Mouse (Mus musculus) limb, embryonic 10.5 days (tissue): ENCODE measurements around the gene Gnmt. TPM values are rescaled to one million over a fixed set of nuclear protein-coding genes. Genes with fewer than 3 reads are reported as not detected.
A peak's percentile ranks its signal among the peaks of the same experiment; 100 is the strongest.

ENCODE experiments used
- DNase-seq: peaks from one replicate; pipeline ENCODE4 v3.0.0-alpha.2; 2017; ENCODE audit warnings: low spot score
- H3K27ac ChIP-seq: fragments of 300-500 bp; sonication (generic); 2 replicates; pipeline ENCODE4 v1.5.1; 2016; ENCODE audit warnings: mild to moderate bottlenecking
- H3K27me3 ChIP-seq: fragments of 300-500 bp; sonication (generic); 2 replicates; pipeline ENCODE4 v1.6.1; 2016; ENCODE audit warnings: low read depth, mild to moderate bottlenecking; ENCODE audit not compliant: poor library complexity, severe bottlenecking
- H3K36me3 ChIP-seq: fragments of 300-500 bp; sonication (generic); 2 replicates; pipeline ENCODE4 v1.6.1; 2016; ENCODE audit warnings: mild to moderate bottlenecking, moderate library complexity
- H3K4me1 ChIP-seq: fragments of 300-500 bp; sonication (generic); 2 replicates; pipeline ENCODE4 v1.6.1; 2016
- H3K4me3 ChIP-seq: fragments of 300-500 bp; sonication (generic); 2 replicates; pipeline ENCODE4 v1.5.1; 2016; ENCODE audit warnings: mild to moderate bottlenecking, moderate library complexity
- H3K9me3 ChIP-seq: fragments of 300-500 bp; sonication (generic); replicated peaks from 2 replicates; pipeline ENCODE4 v1.6.1; 2016; ENCODE audit warnings: mild to moderate bottlenecking
- WGBS: fragments of 180-500 bp; shearing (Covaris S2); methylation state at CpG from one replicate; pipeline ENCODE4 v1.1.7; 2016; 5-methylcytosine and 5-hydroxymethylcytosine counted together
- polyA plus RNA-seq: library from polyadenylated mRNA; unstranded; fragments of >200 nt; fragmentation: Nextera tagmentation; extraction: Ambion mirVana; gene quantifications from 2 replicates; pipeline ENCODE4 v1.2.1, GENCODE M21; 2016

Gene Gnmt
- polyA plus RNA-seq, 1 experiment from 2014 or later, result 0.83 TPM

DNA sequence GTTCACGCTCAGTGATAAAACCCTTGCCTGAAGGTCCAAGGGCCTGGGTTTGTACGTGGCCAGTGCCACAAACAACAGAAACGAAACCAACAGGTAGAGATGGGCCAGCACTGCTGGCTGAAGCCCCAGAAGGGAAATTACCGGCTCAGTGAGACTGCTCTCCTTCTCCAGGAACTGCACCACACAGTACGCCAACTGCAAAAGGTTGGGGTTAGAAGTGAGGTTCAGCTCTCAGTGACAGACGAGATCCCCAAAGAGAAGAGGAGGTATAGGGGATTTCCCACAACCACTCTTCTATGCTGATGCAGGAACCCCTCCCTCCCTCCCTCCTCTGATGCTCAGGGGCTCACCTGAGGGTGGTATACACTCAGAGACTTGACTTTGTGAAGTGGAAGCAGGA, 43.1 kb downstream of the Gnmt start:
- Histone ChIP-seq H3K4me3 (no peak overlapping the region), H3K36me3 (peaks cover 78% of the 10 kb centered on the region), H3K27me3 (no peaks in the 10 kb centered on the region), H3K4me1 (peaks cover 14% of the 10 kb centered on the region), H3K9me3 (no peaks in the 10 kb centered on the region), H3K27ac (no peak overlapping the region)
- 92% methylated on average over 6 of the region's 6 CpGs for WGBS
- DNase-seq, result no peak

GRCm38 (mm10) chr17:46682654-46683389, 46.1 kb downstream of the Gnmt start:
- no peaks in the 10 kb centered on the region for H3K27me3 ChIP-seq

DNA sequence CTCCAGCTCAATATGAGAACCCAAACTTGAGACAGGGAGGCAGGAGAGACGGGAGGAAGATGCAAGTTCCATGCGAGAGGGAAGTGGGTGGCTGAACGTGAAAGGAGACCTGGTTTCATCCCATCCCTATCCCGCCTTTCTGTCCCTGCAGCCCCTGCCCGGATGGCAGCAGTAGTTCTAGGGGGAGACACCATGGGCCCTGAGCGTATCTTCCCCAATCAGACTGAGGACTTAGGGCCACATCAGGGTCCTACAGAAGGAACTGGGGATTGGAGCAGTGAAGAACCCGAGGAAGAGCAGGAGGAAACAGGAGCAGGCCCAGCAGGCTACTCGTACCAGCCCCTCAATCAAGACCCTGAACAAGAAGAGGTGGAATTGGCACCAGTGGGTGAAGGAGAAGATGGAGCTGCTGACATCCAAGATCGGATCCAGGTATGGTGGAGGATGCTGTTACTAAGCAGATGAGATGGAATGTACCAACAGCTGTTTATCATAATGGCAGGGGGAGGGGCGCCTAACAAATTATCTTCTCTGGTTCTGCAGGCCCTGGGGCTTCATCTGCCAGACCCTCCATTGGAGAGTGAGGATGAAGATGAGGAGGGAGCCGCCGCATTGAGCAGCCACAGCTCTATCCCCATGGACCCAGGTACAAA, 47.4 kb downstream of the Gnmt start:
- Histone ChIP-seq H3K4me3 (peak overlapping the region; percentile 92), H3K4me1 (peaks cover 39% of the 10 kb centered on the region), H3K27ac (peak overlapping the region; percentile 92), H3K36me3 (peaks cover 65% of the 10 kb centered on the region), H3K9me3 (no peaks in the 10 kb centered on the region), H3K27me3 (no peaks in the 10 kb centered on the region)
- WGBS, result 29% methylated on average over 12 of the region's 12 CpGs
- peak; percentile 41 for DNase-seq

More at GRCm38 (mm10) chr17:46682654-46683389, 46.1 kb downstream of the Gnmt start:
- Histone ChIP-seq H3K27ac (no peak overlapping the region), H3K4me1 (peaks cover 38% of the 10 kb centered on the region), H3K4me3 (no peak overlapping the region), H3K36me3 (peaks cover 65% of the 10 kb centered on the region), H3K9me3 (no peaks in the 10 kb centered on the region)
- no peak for DNase-seq
- WGBS, result 86% methylated on average over 16 of the region's 16 CpGs

DNA sequence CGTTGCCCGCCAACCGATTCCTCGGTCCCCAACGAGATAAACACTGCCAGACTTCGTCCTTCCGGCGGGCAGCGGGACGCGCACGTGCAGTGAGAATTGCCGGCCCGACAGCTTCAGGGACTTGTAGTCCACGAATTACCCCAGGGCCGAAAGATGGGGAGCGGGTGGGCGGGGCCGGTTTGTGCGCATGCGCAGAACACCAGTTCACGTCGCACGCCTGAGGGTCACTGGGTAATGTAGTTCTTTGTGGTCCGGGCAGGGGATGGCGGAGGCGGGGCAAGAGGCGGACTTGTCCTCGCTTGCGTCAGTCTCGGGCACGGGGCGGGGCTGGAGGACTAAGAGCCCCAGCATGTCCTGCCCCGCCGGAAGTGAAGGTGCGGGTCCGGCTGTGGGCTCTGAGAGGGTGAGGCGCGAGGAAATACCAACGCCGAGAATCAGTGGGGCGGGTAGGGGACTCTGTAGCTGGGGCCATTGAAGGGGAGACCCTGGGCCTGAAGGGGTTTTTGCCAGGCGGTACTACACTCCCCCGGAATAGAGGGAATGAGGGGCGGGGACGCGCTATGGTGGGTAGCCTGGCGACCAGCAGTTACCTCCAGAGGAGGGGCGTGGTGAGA, 48.1 kb downstream of the Gnmt start, which contains the start of gene Klhdc3:
Klhdc3 (minus strand) TSS at position 155 of the 614 bp plus-strand sequence.
- H3K4me3 ChIP-seq, result peak within 1 kb of the TSS; percentile 92
- peaks cover 39% of the 10 kb centered on the region for H3K4me1 ChIP-seq
- no peaks in the 10 kb centered on the region for H3K27me3 ChIP-seq
- H3K27ac ChIP-seq, result peak within 1 kb of the TSS; percentile 92
- DNase-seq, result peak; percentile 100
- no peaks in the 10 kb centered on the region for H3K9me3 ChIP-seq
- under 1% methylated on average over 49 of the region's 49 CpGs for WGBS
- H3K36me3 ChIP-seq, result peaks cover 65% of the 10 kb centered on the region

GRCm38 (mm10) chr17:46679843-46680759, 48.9 kb downstream of the Gnmt start:
- Histone ChIP-seq H3K27me3 (no peaks in the 10 kb centered on the region), H3K36me3 (peaks cover 65% of the 10 kb centered on the region), H3K4me1 (peaks cover 44% of the 10 kb centered on the region), H3K9me3 (no peaks in the 10 kb centered on the region), H3K4me3 (peak overlapping the region; percentile 92), H3K27ac (peak overlapping the region; percentile 92)
- DNase-seq, result peak; percentile 80
- 1% methylated on average over 34 of the region's 34 CpGs for WGBS

DNA sequence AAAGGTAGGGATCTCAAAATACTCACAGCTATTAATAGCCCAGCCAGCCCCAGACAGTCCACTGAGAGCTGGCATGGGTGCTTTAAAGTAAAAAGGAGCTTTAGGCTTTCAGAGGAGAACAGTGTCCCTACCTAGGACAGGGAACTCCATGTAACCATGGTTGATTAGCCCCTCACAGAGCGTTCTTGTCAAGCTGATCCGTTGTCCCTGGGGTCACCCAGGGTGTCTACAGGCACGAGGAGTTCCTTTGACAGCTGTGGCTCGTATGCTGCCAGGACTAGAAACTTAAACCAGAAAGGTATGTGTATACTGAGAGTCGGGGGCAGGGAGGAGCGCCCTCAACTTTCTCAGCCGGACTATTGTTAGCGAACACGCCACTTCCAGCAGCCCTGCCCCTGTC, 50.1 kb downstream of the Gnmt start:
- peak overlapping the region; percentile 92; the same call in 1 of the 2 replicates for H3K27ac ChIP-seq
- H3K4me1 ChIP-seq, result peaks cover 53% of the 10 kb centered on the region
- peak overlapping the region; percentile 92 for H3K4me3 ChIP-seq
- 69% methylated on average over 9 of the region's 9 CpGs for WGBS
- H3K9me3 ChIP-seq, result no peaks in the 10 kb centered on the region
- H3K36me3 ChIP-seq, result peaks cover 60% of the 10 kb centered on the region
- H3K27me3 ChIP-seq, result no peaks in the 10 kb centered on the region
- DNase-seq, result no peak

DNA sequence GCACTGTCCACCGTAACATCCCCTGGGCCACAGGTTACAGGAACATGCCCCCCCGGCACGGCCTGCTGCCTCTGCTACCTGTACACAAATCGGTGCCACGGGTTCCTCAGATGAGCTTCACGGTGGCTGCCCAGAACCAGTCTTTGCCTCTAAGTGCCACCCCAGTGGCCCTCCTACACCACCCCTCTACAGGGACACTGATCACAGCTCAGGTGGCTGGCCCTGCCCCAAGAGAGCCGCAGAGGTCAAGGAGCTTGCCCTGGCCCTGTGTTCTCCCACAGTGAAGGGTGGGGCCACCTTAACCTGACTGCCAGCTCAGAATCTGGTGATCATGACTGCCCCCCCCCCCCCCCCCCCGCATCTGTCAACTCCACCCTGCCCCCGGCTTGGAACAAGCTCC, 50.6 kb downstream of the Gnmt start, which contains the start of gene Mea1:
Mea1 (plus strand) TSS at position 378 of the 400 bp plus-strand sequence.
- no peak for DNase-seq
- Histone ChIP-seq H3K27me3 (no peaks in the 10 kb centered on the region), H3K9me3 (no peaks in the 10 kb centered on the region), H3K4me3 (peak within 1 kb of the TSS; percentile 92), H3K27ac (peak within 1 kb of the TSS; percentile 92), H3K36me3 (peaks cover 56% of the 10 kb centered on the region), H3K4me1 (peaks cover 55% of the 10 kb centered on the region)
- 93% methylated on average over 8 of the region's 9 CpGs for WGBS

Other genes with a start within 250 kb of the Gnmt start
- gene Ttbk1, start 241.5 kb downstream of the Gnmt start, polyA plus RNA-seq, result 0.09 and 0.34 TPM in 2 replicates
- 70.1 and 78.6 TPM in 2 replicates for gene Dnph1, start 232.5 kb downstream of the Gnmt start, polyA plus RNA-seq
- 2.4 and 5.6 TPM in 2 replicates for gene Cul9, start 182.8 kb downstream of the Gnmt start, polyA plus RNA-seq
- gene Srf, start 173.0 kb downstream of the Gnmt start, polyA plus RNA-seq, result 8.3 and 9.0 TPM in 2 replicates
- 102 and 142 TPM in 2 replicates for gene Ptk7, start 99.7 kb downstream of the Gnmt start, polyA plus RNA-seq
- 23.6 and 28.8 TPM in 2 replicates for gene Klc4, start 83.1 kb downstream of the Gnmt start, polyA plus RNA-seq
- gene Mrpl2, start 82.9 kb downstream of the Gnmt start, polyA plus RNA-seq, result 140 and 144 TPM in 2 replicates
- gene Cul7, start 78.8 kb downstream of the Gnmt start, polyA plus RNA-seq, result 40.3 and 48.0 TPM in 2 replicates
- gene Rrp36, start 54.8 kb downstream of the Gnmt start, polyA plus RNA-seq, result 70.8 and 72.5 TPM in 2 replicates
- 143 and 145 TPM in 2 replicates for gene Mea1, start 50.4 kb downstream of the Gnmt start, polyA plus RNA-seq
- gene Klhdc3, start 48.3 kb downstream of the Gnmt start, polyA plus RNA-seq, result 143 and 150 TPM in 2 replicates
- gene Ppp2r5d, start 24.1 kb downstream of the Gnmt start, polyA plus RNA-seq, result 152 and 160 TPM in 2 replicates
- 24.6 and 26.9 TPM in 2 replicates for gene Pex6, start 17.7 kb downstream of the Gnmt start, polyA plus RNA-seq
- 63.6 and 67.5 TPM in 2 replicates for gene Cnpy3, start 23.0 kb upstream of the Gnmt start, polyA plus RNA-seq
- 0.73 and 1.2 TPM in 2 replicates for gene Ptcra, start 34.5 kb upstream of the Gnmt start, polyA plus RNA-seq
- gene 2310039H08Rik, start 43.5 kb upstream of the Gnmt start, polyA plus RNA-seq, result 34.2 and 35.4 TPM in 2 replicates
- 224 and 254 TPM in 2 replicates for gene Rpl7l1, start 53.5 kb upstream of the Gnmt start, polyA plus RNA-seq
- 3.6 and 4.3 TPM in 2 replicates for gene Bicral, start 129.3 kb upstream of the Gnmt start, polyA plus RNA-seq
- gene Tbcc, start 161.5 kb upstream of the Gnmt start, polyA plus RNA-seq, result 62.1 and 66.3 TPM in 2 replicates
- gene Prph2, start 181.3 kb upstream of the Gnmt start, polyA plus RNA-seq, result not detected in 2 replicates